Mouse (Mus musculus): ENCODE results near the gene Kcnv2. TPM values are rescaled to one million over a fixed set of nuclear protein-coding genes. Genes with fewer than 3 reads are reported as not detected.

Kcnv2 gene
- polyA plus RNA-seq, 1 experiment from 2014 or later, result 0.03 TPM

DNA sequence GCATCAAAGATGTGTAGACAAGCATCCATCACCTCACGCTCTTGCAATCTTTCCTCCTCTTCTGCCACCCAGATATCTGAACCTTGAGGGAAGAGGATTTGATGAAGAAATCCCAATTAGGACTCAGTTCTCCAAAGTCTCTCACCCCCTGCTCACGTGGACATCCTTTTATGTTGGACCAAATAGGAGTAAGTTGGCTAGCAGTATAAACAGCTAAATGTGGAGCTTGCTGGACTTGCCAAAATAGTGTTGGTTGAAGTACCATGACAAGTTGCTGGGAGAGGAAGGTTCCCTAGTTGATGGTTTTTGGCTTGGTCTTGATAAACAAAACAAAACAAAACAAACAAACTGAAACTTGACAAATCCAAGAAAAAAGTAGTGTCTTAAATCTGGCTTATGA is 47.8 kb downstream of the Kcnv2 start:
- Histone ChIP-seq H3K4me2 (no peak overlapping the region), H3K27ac (ENCODE audit: low read depth, low read length) (no peak overlapping the region), H3K4me3 (ENCODE audit: low read depth, low read length) (no peak overlapping the region), H3K9ac (ENCODE audit: low read depth, low read length) (no peak overlapping the region), H3K36me3 (ENCODE audit: control insufficient read depth, insufficient read depth, low read length) (no peaks in the 10 kb centered on the region), H3K27me3 (replicated peaks; ENCODE audit: control insufficient read depth, insufficient read depth, low read length) (no peaks in the 10 kb centered on the region), H3K9me3 (ENCODE audit: control insufficient read depth, low read length) (no peaks in the 10 kb centered on the region), H3K4me1 (replicated peaks; ENCODE audit: control insufficient read depth, insufficient read depth, low read length) (no peaks in the 10 kb centered on the region)
- ATAC-seq (replicated peaks; ENCODE audit: low FRiP score), result no peak
- DNase-seq (ENCODE audit: low spot score), result no peak
- WGBS, result 84% methylated on average over 2 of the region's 2 CpGs

GRCm38 (mm10) chr19:27370784-27371183 is 48.4 kb downstream of the Kcnv2 start:
- Histone ChIP-seq H3K4me1 (replicated peaks; ENCODE audit: control insufficient read depth, insufficient read depth, low read length) (no peaks in the 10 kb centered on the region), H3K4me3 (ENCODE audit: low read depth, low read length) (no peak overlapping the region), H3K36me3 (ENCODE audit: control insufficient read depth, insufficient read depth, low read length) (no peaks in the 10 kb centered on the region), H3K9ac (ENCODE audit: low read depth, low read length) (no peak overlapping the region), H3K9me3 (ENCODE audit: control insufficient read depth, low read length) (no peaks in the 10 kb centered on the region), H3K4me2 (no peak overlapping the region), H3K27me3 (replicated peaks; ENCODE audit: control insufficient read depth, insufficient read depth, low read length) (no peaks in the 10 kb centered on the region), H3K27ac (ENCODE audit: low read depth, low read length) (no peak overlapping the region)
- 74% methylated on average over 2 of the region's 2 CpGs for WGBS
- DNase-seq (ENCODE audit: low spot score) (no peak), ATAC-seq (replicated peaks; ENCODE audit: low FRiP score) (no peak)

DNA sequence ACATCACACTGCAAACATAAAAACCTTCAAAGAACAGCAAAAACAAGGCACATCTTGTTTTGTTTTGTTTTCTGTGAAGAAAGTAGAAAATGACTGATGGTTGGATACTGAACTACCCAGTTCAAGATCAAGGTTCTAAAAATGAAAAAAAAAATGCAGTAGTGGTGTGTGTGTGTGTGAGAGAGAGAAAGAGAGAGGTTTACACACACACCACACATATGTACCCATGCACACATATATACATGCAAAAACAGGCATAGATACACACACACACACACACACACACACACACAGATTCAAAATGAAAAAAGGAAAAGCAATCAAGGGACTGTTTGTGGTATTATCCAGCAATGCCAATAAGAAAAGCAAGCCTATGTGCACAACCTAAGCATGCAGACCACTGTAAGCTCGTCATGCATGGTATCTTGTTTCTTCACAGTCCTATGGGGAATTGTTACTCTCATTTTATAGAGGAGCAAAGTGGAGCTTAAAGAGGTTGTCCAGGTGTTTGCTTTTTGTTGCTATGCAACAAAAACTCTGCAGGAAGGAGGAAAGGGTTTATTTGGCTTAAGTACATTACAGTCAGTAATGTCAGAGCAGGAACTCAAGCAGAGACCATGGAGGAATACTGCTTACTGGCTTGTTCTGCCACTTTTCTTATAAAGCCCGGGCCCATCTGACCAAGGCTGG is 57.5 kb downstream of the Kcnv2 start:
- Histone ChIP-seq H3K9me3 (ENCODE audit: control insufficient read depth, low read length) (no peaks in the 10 kb centered on the region), H3K36me3 (ENCODE audit: control insufficient read depth, insufficient read depth, low read length) (no peaks in the 10 kb centered on the region), H3K4me2 (no peak overlapping the region), H3K4me3 (ENCODE audit: low read depth, low read length) (no peak overlapping the region), H3K27ac (ENCODE audit: low read depth, low read length) (no peak overlapping the region), H3K9ac (ENCODE audit: low read depth, low read length) (no peak overlapping the region), H3K27me3 (replicated peaks; ENCODE audit: control insufficient read depth, insufficient read depth, low read length) (no peaks in the 10 kb centered on the region), H3K4me1 (replicated peaks; ENCODE audit: control insufficient read depth, insufficient read depth, low read length) (no peaks in the 10 kb centered on the region)
- ATAC-seq (replicated peaks; ENCODE audit: low FRiP score) (no peak), DNase-seq (ENCODE audit: low spot score) (no peak)
- 85% methylated on average over 2 of the region's 2 CpGs for WGBS

- H3K4me2 ChIP-seq, result no peak overlapping the region
- H3K4me3 ChIP-seq (ENCODE audit: low read depth, low read length), result no peak overlapping the region
- DNase-seq (ENCODE audit: low spot score) (no peak), ATAC-seq (replicated peaks; ENCODE audit: low FRiP score) (no peak)
- no peak overlapping the region for H3K9ac ChIP-seq (ENCODE audit: low read depth, low read length)
- no peak overlapping the region for H3K27ac ChIP-seq (ENCODE audit: low read depth, low read length)
- WGBS, result 91% methylated on average over 1 of the region's 1 CpGs
- no peaks in the 10 kb centered on the region for H3K9me3 ChIP-seq (ENCODE audit: control insufficient read depth, low read length)
- no peaks in the 10 kb centered on the region for H3K27me3 ChIP-seq (replicated peaks; ENCODE audit: control insufficient read depth, insufficient read depth, low read length)
- H3K4me1 ChIP-seq (replicated peaks; ENCODE audit: control insufficient read depth, insufficient read depth, low read length), result no peaks in the 10 kb centered on the region
- H3K36me3 ChIP-seq (ENCODE audit: control insufficient read depth, insufficient read depth, low read length), result peaks cover 18% of the 10 kb centered on the region; the same call in 1 of the 2 replicates
Measured at GRCm38 (mm10) chr19:27382131-27382530, 59.7 kb downstream of the Kcnv2 start.

GRCm38 (mm10) chr19:27383266-27383665 is 60.9 kb downstream of the Kcnv2 start:
- ATAC-seq (replicated peaks; ENCODE audit: low FRiP score), result no peak
- 89% methylated on average over 5 of the region's 5 CpGs for WGBS
- no peak overlapping the region for H3K4me2 ChIP-seq

GRCm38 (mm10) chr19:27385304-27385703 is 62.9 kb downstream of the Kcnv2 start:
- ATAC-seq (replicated peaks; ENCODE audit: low FRiP score) (no peak), DNase-seq (ENCODE audit: low spot score) (no peak)
- no peak overlapping the region for H3K27ac ChIP-seq (ENCODE audit: low read depth, low read length)
- no peaks in the 10 kb centered on the region for H3K4me1 ChIP-seq (replicated peaks; ENCODE audit: control insufficient read depth, insufficient read depth, low read length)
- no peak overlapping the region for H3K4me2 ChIP-seq
- no peak overlapping the region for H3K4me3 ChIP-seq (ENCODE audit: low read depth, low read length)
- H3K9ac ChIP-seq (ENCODE audit: low read depth, low read length), result no peak overlapping the region
- H3K9me3 ChIP-seq (ENCODE audit: control insufficient read depth, low read length), result no peaks in the 10 kb centered on the region
- H3K36me3 ChIP-seq (ENCODE audit: control insufficient read depth, insufficient read depth, low read length), result peaks cover 18% of the 10 kb centered on the region
- no peaks in the 10 kb centered on the region for H3K27me3 ChIP-seq (replicated peaks; ENCODE audit: control insufficient read depth, insufficient read depth, low read length)

More at GRCm38 (mm10) chr19:27383266-27383665, 60.9 kb downstream of the Kcnv2 start:
- Histone ChIP-seq H3K27me3 (replicated peaks; ENCODE audit: control insufficient read depth, insufficient read depth, low read length) (no peaks in the 10 kb centered on the region), H3K9me3 (ENCODE audit: control insufficient read depth, low read length) (no peaks in the 10 kb centered on the region), H3K9ac (ENCODE audit: low read depth, low read length) (no peak overlapping the region), H3K4me1 (replicated peaks; ENCODE audit: control insufficient read depth, insufficient read depth, low read length) (no peaks in the 10 kb centered on the region), H3K4me3 (ENCODE audit: low read depth, low read length) (no peak overlapping the region), H3K27ac (ENCODE audit: low read depth, low read length) (no peak overlapping the region), H3K36me3 (ENCODE audit: control insufficient read depth, insufficient read depth, low read length) (peaks cover 18% of the 10 kb centered on the region; the same call in 1 of the 2 replicates)
- no peak for DNase-seq (ENCODE audit: low spot score)

Other genes starting within 250 kb of the Kcnv2 start
- gene Vldlr, start 106.1 kb upstream of the Kcnv2 start, polyA plus RNA-seq (2014; fragmentation: Nextera tagmentation; extraction: Ambion mirVana), result 5.6 and 6.1 TPM in 2 replicates
- 118 TPM in 2 replicates for gene Pum3, start 107.2 kb downstream of the Kcnv2 start, polyA plus RNA-seq (2014; fragmentation: Nextera tagmentation; extraction: Ambion mirVana)

Data from liver, embryonic 11.5 days (tissue).